Mouse (Mus musculus): ENCODE measurements around the gene Gm10322.

- no peak for TF ChIP-seq CTCF (IDR thresholded peaks at IDR 0.05; ENCODE audit: low read depth, low read length)
- TF ChIP-seq POLR2AphosphoS5 (IDR thresholded peaks at IDR 0.05; ENCODE audit: insufficient replicate concordance, low read depth, low read length) = no peak
Measured at GRCm38 (mm10) chr10:59636048-59636447, 20.2 kb downstream of the Gm10322 start.
